Mouse (Mus musculus) midbrain, embryonic 16.5 days (tissue): ENCODE data around the gene Slc38a3. TPM values are rescaled to one million over a fixed set of nuclear protein-coding genes. Genes with fewer than 3 reads are reported as not detected.

ENCODE experiments used
- ATAC-seq: fragments of 200-750 bp; cut with Nextera tagmentation; 2 replicates; pipeline ENCODE4 v1.8.0; 2017; ENCODE audit warnings: moderate TSS enrichment
- H3K27ac ChIP-seq: fragments of 300-500 bp; sonication (generic); 2 replicates; pipeline ENCODE4 v1.5.1; 2014; ENCODE audit warnings: mild to moderate bottlenecking, low read length, mixed read lengths
- H3K27me3 ChIP-seq: fragments of 300-500 bp; sonication (generic); 2 replicates; pipeline ENCODE4 v1.6.1; 2014; ENCODE audit warnings: low read depth, low read length, mixed read lengths; ENCODE audit not compliant: control insufficient read depth, insufficient read depth
- H3K36me3 ChIP-seq: fragments of 300-500 bp; sonication (generic); 2 replicates; pipeline ENCODE4 v1.6.1; 2014; ENCODE audit warnings: mild to moderate bottlenecking, low read length, moderate library complexity, mixed read lengths; ENCODE audit not compliant: control insufficient read depth, insufficient read depth
- H3K4me1 ChIP-seq: fragments of 300-500 bp; sonication (generic); 2 replicates; pipeline ENCODE4 v1.6.1; 2014; ENCODE audit warnings: mild to moderate bottlenecking, low read length, mixed read lengths; ENCODE audit not compliant: control insufficient read depth, insufficient read depth
- H3K4me2 ChIP-seq: fragments of 300-500 bp; sonication (generic); 2 replicates; pipeline ENCODE4 v1.6.1; 2014; ENCODE audit warnings: mild to moderate bottlenecking, low read length, mixed read lengths
- H3K4me3 ChIP-seq: fragments of 300-500 bp; sonication (generic); 2 replicates; pipeline ENCODE4 v1.5.1; 2014; ENCODE audit warnings: low read depth, mild to moderate bottlenecking, low read length, moderate library complexity, mixed read lengths
- H3K9ac ChIP-seq: fragments of 300-500 bp; sonication (generic); 2 replicates; pipeline ENCODE4 v1.6.1; 2014; ENCODE audit warnings: low read depth, low read length, mixed read lengths
- H3K9me3 ChIP-seq: fragments of 300-500 bp; sonication (generic); replicated peaks from 2 replicates; pipeline ENCODE4 v1.6.1; 2014; ENCODE audit warnings: mild to moderate bottlenecking, low read length, mixed read lengths; ENCODE audit not compliant: control insufficient read depth, poor library complexity, severe bottlenecking
- WGBS: fragments of 180-500 bp; shearing (Covaris S2); extraction: QIAGEN DNeasy Blood & Tissue Kit; methylation state at CpG from one replicate; pipeline ENCODE4 v1.1.7; 2014; 5-methylcytosine and 5-hydroxymethylcytosine counted together
- polyA plus RNA-seq: library from polyadenylated mRNA; unstranded; fragments of >200 nt; fragmentation: Nextera tagmentation; extraction: Ambion mirVana; gene quantifications from 2 replicates; pipeline ENCODE4 v1.2.1, GENCODE M21; 2015

The Slc38a3 gene
- polyA plus RNA-seq, 1 experiment from 2014 or later, result 34.0 TPM

DNA sequence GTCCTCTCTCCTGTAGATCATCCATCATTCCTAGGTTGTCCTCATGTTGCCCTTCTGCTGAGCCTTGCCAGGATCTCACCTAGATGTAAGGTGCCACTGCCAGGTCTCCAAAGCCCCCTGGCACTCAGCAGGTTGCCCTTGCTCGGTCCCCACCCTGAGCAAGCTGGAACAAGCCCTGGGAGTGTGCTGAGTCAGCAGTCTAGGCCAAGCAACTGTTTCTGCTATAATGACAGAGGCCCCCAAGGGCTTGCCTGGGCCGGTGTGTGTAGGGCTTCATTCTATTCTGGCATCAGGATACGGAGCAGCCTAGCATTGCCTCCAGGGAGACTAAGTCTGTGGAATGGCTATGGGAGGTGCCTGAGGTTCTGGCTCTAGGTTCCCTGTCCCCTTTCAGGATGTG lies 8.6 kb downstream of the Slc38a3 start:
- Histone ChIP-seq H3K9me3 (no peaks in the 10 kb centered on the region), H3K9ac (no peak overlapping the region), H3K27me3 (peaks cover 5% of the 10 kb centered on the region; the same call in 1 of the 2 replicates), H3K4me3 (no peak overlapping the region), H3K27ac (no peak overlapping the region), H3K4me2 (no peak overlapping the region), H3K36me3 (no peaks in the 10 kb centered on the region), H3K4me1 (peaks cover 3% of the 10 kb centered on the region; the same call in 1 of the 2 replicates)
- no peak for ATAC-seq
- WGBS, result 60% methylated on average over 3 of the region's 3 CpGs

DNA sequence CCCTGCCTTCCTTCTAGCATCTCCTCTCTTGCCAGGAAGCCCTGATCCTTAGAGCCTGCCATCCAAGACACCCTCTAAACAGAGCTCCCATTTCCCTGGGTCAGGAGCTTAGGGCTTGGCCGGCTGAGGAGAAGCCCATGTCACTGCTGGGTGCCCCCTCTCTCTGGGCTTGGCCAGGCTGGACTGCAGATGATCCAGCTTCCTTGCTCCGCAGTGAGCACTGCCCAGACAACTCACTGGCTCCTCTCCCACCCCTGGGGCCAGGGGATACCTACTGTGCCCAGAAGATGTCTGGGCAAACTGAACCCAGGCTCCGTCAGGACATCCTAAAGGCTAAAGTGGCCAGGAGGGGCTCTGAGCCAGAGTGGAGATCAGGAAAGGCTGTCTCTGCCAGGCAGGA lies 9.4 kb downstream of the Slc38a3 start:
- WGBS, result 84% methylated on average over 3 of the region's 3 CpGs
- no peaks in the 10 kb centered on the region for H3K36me3 ChIP-seq
- H3K9ac ChIP-seq, result no peak overlapping the region
- no peaks in the 10 kb centered on the region for H3K9me3 ChIP-seq
- H3K4me3 ChIP-seq, result no peak overlapping the region
- ATAC-seq, result peak; percentile 27; the same call in 1 of the 2 replicates
- H3K4me2 ChIP-seq, result no peak overlapping the region
- H3K27ac ChIP-seq, result peak overlapping the region; percentile 70
- no peaks in the 10 kb centered on the region for H3K27me3 ChIP-seq
- H3K4me1 ChIP-seq, result peaks cover 3% of the 10 kb centered on the region; the same call in 1 of the 2 replicates

DNA sequence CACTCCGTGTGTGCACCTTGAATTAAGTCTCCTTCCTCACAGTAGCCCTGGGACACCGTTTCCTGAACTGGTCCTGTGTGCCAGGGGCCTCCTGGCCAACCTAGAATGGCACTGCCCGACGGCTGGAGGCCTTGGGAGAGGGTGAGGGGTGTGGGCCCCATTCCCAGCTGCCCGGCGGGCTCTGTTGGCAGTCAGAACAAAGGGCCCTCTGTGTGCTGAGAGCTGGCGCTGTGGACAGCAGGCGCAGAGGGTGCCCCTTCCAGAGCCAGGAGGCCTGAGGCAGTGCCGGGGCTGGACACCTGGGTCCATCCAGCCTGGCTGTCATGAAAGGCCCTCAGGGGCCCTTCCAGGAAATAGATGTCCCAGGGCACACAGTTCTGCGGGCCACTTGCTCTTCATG lies 9.8 kb downstream of the Slc38a3 start:
- Histone ChIP-seq H3K4me2 (no peak overlapping the region), H3K4me3 (no peak overlapping the region), H3K36me3 (no peaks in the 10 kb centered on the region), H3K27ac (peak overlapping the region; percentile 70), H3K27me3 (no peaks in the 10 kb centered on the region), H3K4me1 (peaks cover 3% of the 10 kb centered on the region; the same call in 1 of the 2 replicates), H3K9ac (no peak overlapping the region), H3K9me3 (no peaks in the 10 kb centered on the region)
- WGBS, result 61% methylated on average over 10 of the region's 10 CpGs
- peak; percentile 78 for ATAC-seq

DNA sequence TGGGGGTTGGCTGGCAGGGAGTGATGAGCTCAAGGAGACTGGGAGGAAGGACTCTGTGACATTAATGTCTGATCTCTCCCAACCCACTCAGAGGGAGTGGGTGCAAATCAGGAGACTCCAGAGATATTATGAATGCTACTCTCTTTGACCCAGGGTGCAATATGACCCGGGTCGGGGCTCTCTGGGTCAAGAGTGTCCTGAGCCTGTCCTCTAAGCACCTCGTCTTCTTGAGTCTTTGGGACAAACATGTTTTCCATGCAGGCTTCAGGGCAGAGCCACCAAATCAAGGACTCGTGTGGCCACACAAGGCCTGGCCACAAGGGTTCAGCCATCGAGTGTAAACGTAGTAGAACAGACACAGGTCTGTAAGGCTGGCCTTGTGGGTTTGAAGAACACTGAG lies 11.2 kb downstream of the Slc38a3 start:
- Histone ChIP-seq H3K4me2 (no peak overlapping the region), H3K27me3 (no peaks in the 10 kb centered on the region), H3K36me3 (no peaks in the 10 kb centered on the region), H3K4me1 (no peaks in the 10 kb centered on the region; the same call in 1 of the 2 replicates), H3K27ac (no peak overlapping the region), H3K9me3 (no peaks in the 10 kb centered on the region), H3K4me3 (no peak overlapping the region), H3K9ac (no peak overlapping the region)
- 87% methylated on average over 6 of the region's 6 CpGs for WGBS
- no peak for ATAC-seq

DNA sequence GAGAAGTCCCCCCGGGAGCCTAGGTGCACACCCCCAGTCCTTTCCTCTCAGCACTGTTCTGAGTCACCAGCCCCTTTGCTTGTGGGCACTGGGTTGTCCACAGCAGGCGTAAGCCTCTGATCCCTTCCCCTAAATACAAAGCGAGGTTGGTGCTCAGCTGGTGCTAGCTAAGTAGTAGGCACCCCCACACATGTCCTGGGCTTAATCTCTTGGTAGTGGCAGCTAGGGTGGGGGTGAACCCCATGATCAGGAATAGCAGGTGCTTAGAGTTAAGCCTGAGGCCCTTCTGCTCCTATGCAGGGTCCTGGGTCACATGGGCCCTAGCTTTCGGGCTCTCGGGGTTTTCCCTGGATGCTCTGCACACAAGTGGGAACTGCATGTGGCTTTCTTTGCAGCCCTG lies 12.2 kb downstream of the Slc38a3 start:
- Histone ChIP-seq H3K4me2 (no peak overlapping the region), H3K4me1 (no peaks in the 10 kb centered on the region), H3K9me3 (no peaks in the 10 kb centered on the region), H3K9ac (no peak overlapping the region), H3K4me3 (no peak overlapping the region), H3K36me3 (no peaks in the 10 kb centered on the region), H3K27me3 (no peaks in the 10 kb centered on the region), H3K27ac (no peak overlapping the region)
- 83% methylated on average over 5 of the region's 5 CpGs for WGBS
- ATAC-seq, result no peak

DNA sequence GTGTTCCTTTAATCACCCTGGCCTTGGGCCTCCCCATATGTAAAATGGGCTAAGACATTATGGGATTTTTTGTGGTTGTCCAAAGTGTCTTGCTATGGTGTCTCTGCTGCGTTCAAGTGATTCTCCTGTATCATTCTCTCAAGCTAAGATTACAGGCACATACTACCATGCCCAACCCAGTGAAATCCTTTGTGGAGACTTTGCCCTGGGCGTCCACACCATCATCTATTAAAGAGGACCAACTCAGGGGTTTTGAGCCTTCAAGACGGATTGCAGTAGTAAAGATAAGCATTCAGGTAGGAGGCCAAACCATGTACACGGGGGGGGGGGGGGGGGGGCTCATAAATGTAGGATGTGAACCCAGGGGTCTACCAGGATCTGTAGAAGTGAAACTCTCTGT lies 14.7 kb downstream of the Slc38a3 start:
- WGBS, result 79% methylated on average over 4 of the region's 4 CpGs
- H3K27ac ChIP-seq, result no peak overlapping the region

DNA sequence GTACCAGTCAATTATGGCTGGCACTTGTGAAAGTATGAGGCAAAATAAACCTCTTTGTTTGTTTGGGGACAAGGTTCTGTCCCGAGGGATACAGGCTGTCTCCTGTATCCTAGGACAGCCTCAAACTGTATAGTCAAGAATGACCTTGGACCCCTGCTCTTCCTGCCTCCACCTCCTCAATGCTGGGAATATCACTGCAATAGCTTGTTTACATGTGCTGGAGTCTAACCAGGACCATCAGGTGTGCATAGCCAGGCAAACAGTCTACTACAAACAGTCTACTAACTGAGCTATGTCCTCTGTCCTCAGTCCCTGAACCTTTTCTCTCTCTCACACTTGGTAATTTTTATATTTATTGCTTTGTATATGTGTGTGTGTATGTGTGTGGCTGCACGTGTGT lies 15.9 kb downstream of the Slc38a3 start:
- H3K27me3 ChIP-seq, result no peaks in the 10 kb centered on the region
- no peak for ATAC-seq
- no peak overlapping the region for H3K4me2 ChIP-seq
- H3K36me3 ChIP-seq, result no peaks in the 10 kb centered on the region
- H3K4me3 ChIP-seq, result no peak overlapping the region
- H3K4me1 ChIP-seq, result peaks cover 7% of the 10 kb centered on the region; the same call in 1 of the 2 replicates
- H3K9ac ChIP-seq, result no peak overlapping the region
- WGBS, result 92% methylated on average over 2 of the region's 2 CpGs
- no peak overlapping the region for H3K27ac ChIP-seq
- H3K9me3 ChIP-seq, result no peaks in the 10 kb centered on the region

More for the DNA sequence above, 14.7 kb downstream of the Slc38a3 start:
- H3K9me3 ChIP-seq, result no peaks in the 10 kb centered on the region
- ATAC-seq, result no peak
- H3K36me3 ChIP-seq, result no peaks in the 10 kb centered on the region
- peaks cover 7% of the 10 kb centered on the region; the same call in 1 of the 2 replicates for H3K4me1 ChIP-seq
- no peaks in the 10 kb centered on the region for H3K27me3 ChIP-seq
- no peak overlapping the region for H3K4me3 ChIP-seq
- no peak overlapping the region for H3K4me2 ChIP-seq
- no peak overlapping the region for H3K9ac ChIP-seq

DNA sequence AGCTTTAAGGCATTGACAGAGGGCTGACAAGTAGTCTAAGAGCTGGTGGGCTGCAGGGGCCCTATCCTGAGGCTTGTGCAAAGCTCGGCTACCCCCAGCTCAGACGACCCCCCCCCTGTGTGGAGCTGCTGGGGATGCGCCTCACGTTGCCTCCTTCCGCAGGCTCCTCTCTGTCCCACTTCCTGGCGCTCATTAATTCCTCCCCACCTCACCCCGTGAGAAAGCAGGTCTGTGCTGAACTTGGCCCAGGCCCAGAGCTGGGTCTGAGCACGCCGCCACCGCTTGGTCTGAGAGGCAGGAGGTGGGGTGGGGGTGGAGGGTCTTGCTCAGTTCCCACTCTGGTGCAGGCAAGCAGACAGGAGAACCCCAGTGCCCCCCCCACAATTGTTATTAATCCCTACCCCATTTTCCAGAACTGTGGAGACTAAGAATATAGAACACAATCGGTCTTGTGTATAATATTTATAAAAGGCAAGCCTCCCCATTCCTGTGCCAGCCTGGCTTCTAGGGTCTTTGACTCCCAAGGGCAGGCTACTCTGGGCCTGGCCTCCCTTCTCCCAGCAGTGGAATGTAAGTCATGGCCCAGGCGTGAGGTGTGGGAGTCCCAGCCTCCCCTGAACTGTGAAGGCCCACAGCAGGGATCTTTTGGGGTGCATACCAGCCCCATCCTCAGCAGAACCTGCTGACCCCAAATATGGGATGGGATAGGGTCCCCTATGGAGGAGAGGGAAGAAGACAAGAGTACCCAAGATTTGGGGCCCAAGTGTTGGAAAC lies 18.4 kb downstream of the Slc38a3 start:
- ATAC-seq, result peak; percentile 83
- no peak overlapping the region for H3K4me2 ChIP-seq
- H3K27ac ChIP-seq, result peak overlapping the region; percentile 70
- 29% methylated on average over 12 of the region's 12 CpGs for WGBS
- peaks cover 7% of the 10 kb centered on the region; the same call in 1 of the 2 replicates for H3K4me1 ChIP-seq
- no peak overlapping the region for H3K9ac ChIP-seq
- H3K9me3 ChIP-seq, result no peaks in the 10 kb centered on the region
- H3K4me3 ChIP-seq, result no peak overlapping the region
- H3K36me3 ChIP-seq, result no peaks in the 10 kb centered on the region
- no peaks in the 10 kb centered on the region for H3K27me3 ChIP-seq

DNA sequence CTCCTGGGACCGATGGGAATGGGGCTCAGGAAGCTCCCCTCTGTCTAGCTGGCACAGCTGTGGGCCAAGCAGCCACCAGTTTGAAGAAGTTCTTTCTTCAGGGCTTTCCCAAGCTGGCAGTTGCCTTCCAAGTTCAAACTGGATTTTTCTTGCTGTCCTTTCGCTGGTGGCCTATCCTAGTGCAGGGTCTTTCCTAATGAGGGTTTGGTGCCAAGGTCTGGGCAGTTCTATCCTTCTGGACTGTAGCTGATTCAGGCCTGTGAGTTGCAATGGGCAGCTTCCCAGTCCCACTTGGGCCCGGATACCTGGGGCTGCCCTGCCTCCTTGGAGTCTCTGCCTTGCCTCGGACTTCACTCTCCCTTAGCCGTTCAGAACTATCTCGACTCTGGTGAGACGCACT lies 19.1 kb downstream of the Slc38a3 start:
- WGBS, result 64% methylated on average over 7 of the region's 7 CpGs
- H3K36me3 ChIP-seq, result no peaks in the 10 kb centered on the region
- 0 out of 2 replicates have a peak, but pooled peaks have one; percentile 10 for ATAC-seq
- peaks cover 10% of the 10 kb centered on the region for H3K4me1 ChIP-seq
- H3K4me2 ChIP-seq, result no peak overlapping the region
- H3K9me3 ChIP-seq, result no peaks in the 10 kb centered on the region
- no peaks in the 10 kb centered on the region for H3K27me3 ChIP-seq
- no peak overlapping the region for H3K4me3 ChIP-seq
- H3K27ac ChIP-seq, result peak overlapping the region; percentile 58
- no peak overlapping the region for H3K9ac ChIP-seq
